Mouse (Mus musculus) gastrocnemius, postnatal 25 days (tissue): Measurements from ENCODE around the gene Srgap3. TPM values are rescaled to one million over a fixed set of nuclear protein-coding genes. Genes with fewer than 3 reads are reported as not detected.

Experiments
- total RNA-seq, 2 experiments: library from RNA; stranded (reverse); gene quantifications; 1 replicate in 1 of 2; 2 replicates in 1 of 2; pipeline ENCODE4 v1.2.3; 2021

Srgap3 gene
- total RNA-seq, 2 experiments from 2014 or later = 1.8 to 2.1 TPM

Other genes starting within 250 kb of the Srgap3 start
- gene Thumpd3, start 99.0 kb upstream of the Srgap3 start, total RNA-seq = 10 to 100 TPM; 13.6 to 14.6 TPM
- gene Setd5, start 130.1 kb upstream of the Srgap3 start, total RNA-seq = 10 to 100 TPM; 23.0 to 26.0 TPM
- gene Lhfpl4, start 248.1 kb upstream of the Srgap3 start, total RNA-seq = under 1 TPM; 0.38 to 0.54 TPM